In genomic region chr7:136129721-136130123, GRCm38 (mm10) we compare ENCODE assay signal across 9 mouse cellular contexts.
A peak's percentile ranks its signal among the peaks of the same experiment; 100 is the strongest.
DNase-seq lines count a peak whose midpoint lies in the region; ATAC-seq lines count a peak whose summit lies in the region.
"Had no signal": no experiment of that assay in that cellular context is flagged by ENCODE, and none has a peak within 500 bp of the region (broad histone marks: within the 10 kb centered on the region; RNA-seq: fewer than 3 reads in every experiment).

No protein-coding gene starts in this region.

- WGBS in limb, embryonic 13.5 days, result 38% methylated on average over 7 of the region's 7 CpGs

- no peak for ATAC-seq in frontal cortex, adult (ENCODE audit: low TSS enrichment)
- ATAC-seq in limb, embryonic 13.5 days (ENCODE audit: low FRiP score, low read depth), result peak; percentile 57; the same call in 1 of the 2 replicates
- ATAC-seq: activated CD4-positive, CD25-positive, alpha-beta regulatory T cell, adult 4 months had no signal

- no peak overlapping the region for H3K4me3 ChIP-seq in limb, embryonic 13.5 days

- no peak overlapping the region for H3K4me2 ChIP-seq in limb, embryonic 13.5 days (replicated peaks)

- intact Hi-C loops in left cerebral cortex, postnatal 4 days (cut with DNase I), result no loop called here

- peaks cover 36% of the 10 kb centered on the region for H3K4me1 ChIP-seq in limb, embryonic 13.5 days

- peak; percentile 4 to 13 for DNase-seq in frontal cortex, postnatal 36 days (ENCODE audit: low spot score in 2 of 2)
- DNase-seq in left cerebral cortex, postnatal 4 days, result peak; percentile 63
- DNase-seq in left cerebral cortex, adult 11 months (ENCODE audit: low spot score), result no peak
- peak; percentile 39 for DNase-seq in fibroblast of lung, adult 2 months (ENCODE audit: low read depth)
- no peak for DNase-seq in embryo, embryonic 10.5 days (ENCODE audit: low spot score)
- no peak for DNase-seq in spleen, postnatal 36 days (ENCODE audit: low spot score in 2 of 2)

- no peak overlapping the region for H3K9ac ChIP-seq in limb, embryonic 13.5 days

- H3K27me3 ChIP-seq in limb, embryonic 13.5 days, result peaks cover 7% of the 10 kb centered on the region; the same call in 1 of the 2 replicates

- H3K9me3 ChIP-seq in limb, embryonic 13.5 days, result 0 out of 2 replicates have a peak, but pooled peaks cover 2% of the 10 kb centered on the region

- no peaks in the 10 kb centered on the region for H3K36me3 ChIP-seq in limb, embryonic 13.5 days

- peak overlapping the region; percentile 28; the same call in 1 of the 2 replicates for H3K27ac ChIP-seq in limb, embryonic 13.5 days

Comparison
In these comparisons a context has a peak if more than half of its experiments do, and no peak if none do; other contexts are left out.
1. DNase-seq: peak in frontal cortex, postnatal 36 days (2 of 2), left cerebral cortex, postnatal 4 days (single experiment) and fibroblast of lung, adult 2 months (single experiment); none in left cerebral cortex, adult 11 months (single experiment), embryo, embryonic 10.5 days (single experiment) and spleen, postnatal 36 days (0 of 2).